Mouse (Mus musculus) adipocyte (in vitro differentiated cells): Measurements from ENCODE around the gene Mdm4.
A peak's percentile ranks its signal among the peaks of the same experiment; 100 is the strongest.
"Not testable (repeated sequence)": the region's sequence is repeated elsewhere in the genome, so short reads cannot be mapped to it uniquely, and the experiment has no call there.

Source experiments
- DNase-seq: peaks from one replicate; pipeline ENCODE4 v3.0.0-alpha.2; 2016; ENCODE audit warnings: low spot score

Mdm4 gene

GRCm38 (mm10) chr1:133051829-133052228 lies 21.5 kb upstream of the Mdm4 start:
- DNase-seq = no peak

- no peak for DNase-seq
Measured at GRCm38 (mm10) chr1:133050001-133050431, 19.7 kb upstream of the Mdm4 start.

- DNase-seq = no peak
Measured at GRCm38 (mm10) chr1:133048690-133049089, 18.3 kb upstream of the Mdm4 start.

GRCm38 (mm10) chr1:133047575-133047974 lies 17.2 kb upstream of the Mdm4 start:
- no peak for DNase-seq

GRCm38 (mm10) chr1:133046441-133046931 lies 16.1 kb upstream of the Mdm4 start:
- DNase-seq = no peak

GRCm38 (mm10) chr1:133045861-133046440 lies 15.6 kb upstream of the Mdm4 start:
- no peak for DNase-seq

GRCm38 (mm10) chr1:133045011-133045860 lies 14.9 kb upstream of the Mdm4 start, which contains the start of gene Pik3c2b:
Gene Pik3c2b (plus strand): TSS chr1:133045667.
- no peak for DNase-seq

- peak; percentile 84 for DNase-seq
Measured at GRCm38 (mm10) chr1:133039505-133039949, 9.2 kb upstream of the Mdm4 start.

GRCm38 (mm10) chr1:133034682-133035081 lies 4.3 kb upstream of the Mdm4 start:
- not testable (repeated sequence) for DNase-seq

- DNase-seq = peak; percentile 60
Measured at GRCm38 (mm10) chr1:133034091-133034460, 3.7 kb upstream of the Mdm4 start.

- DNase-seq = peak; percentile 84
Measured at GRCm38 (mm10) chr1:133033316-133034090, 3.1 kb upstream of the Mdm4 start.

- no peak for DNase-seq
Measured at GRCm38 (mm10) chr1:133032981-133033315, 2.6 kb upstream of the Mdm4 start.

- no peak for DNase-seq
Measured at GRCm38 (mm10) chr1:133029744-133030143, 617 bp downstream of the Mdm4 start.

- no peak for DNase-seq
Measured at GRCm38 (mm10) chr1:133027980-133028379, 2.4 kb downstream of the Mdm4 start.

GRCm38 (mm10) chr1:133027126-133027525 lies 3.2 kb downstream of the Mdm4 start:
- no peak for DNase-seq

- not testable (repeated sequence) for DNase-seq
Measured at GRCm38 (mm10) chr1:133025796-133026190, 4.6 kb downstream of the Mdm4 start.

GRCm38 (mm10) chr1:133025051-133025795 lies 5.1 kb downstream of the Mdm4 start:
- DNase-seq = peak; percentile 95

GRCm38 (mm10) chr1:133024426-133024825 lies 5.9 kb downstream of the Mdm4 start:
- DNase-seq = no peak

- DNase-seq = not testable (repeated sequence)
Measured at GRCm38 (mm10) chr1:133023723-133024122, 6.6 kb downstream of the Mdm4 start.

GRCm38 (mm10) chr1:133021971-133022370 lies 8.4 kb downstream of the Mdm4 start:
- not testable (repeated sequence) for DNase-seq

GRCm38 (mm10) chr1:133021391-133021790 lies 9.0 kb downstream of the Mdm4 start:
- no peak for DNase-seq
